Mouse (Mus musculus) heart, embryonic 15.5 days (tissue): ENCODE data around the gene Tpm3-rs7. TPM values are rescaled to one million over a fixed set of nuclear protein-coding genes. Genes with fewer than 3 reads are reported as not detected.
"Not testable (repeated sequence)": the region's sequence is repeated elsewhere in the genome, so short reads cannot be mapped to it uniquely, and the experiment has no call there.

Experiments
- ATAC-seq: fragments of 200-750 bp; cut with Nextera tagmentation; replicated peaks from 2 replicates; pipeline ENCODE4 v1.8.0; 2017; ENCODE audit warnings: low read depth, moderate TSS enrichment; ENCODE audit not compliant: insufficient number of reproducible peaks, insufficient read depth, low FRiP score
- H3K27ac ChIP-seq: fragments of 300-500 bp; sonication (generic); 2 replicates; pipeline ENCODE4 v1.5.1; 2015; ENCODE audit warnings: mild to moderate bottlenecking, inconsistent platforms
- H3K27me3 ChIP-seq: fragments of 300-500 bp; sonication (generic); 2 replicates; pipeline ENCODE4 v1.6.1; 2015; ENCODE audit warnings: inconsistent platforms
- H3K36me3 ChIP-seq: fragments of 300-500 bp; sonication (generic); 2 replicates; pipeline ENCODE4 v1.6.1; 2015; ENCODE audit warnings: mild to moderate bottlenecking, inconsistent platforms
- H3K4me1 ChIP-seq: fragments of 300-500 bp; sonication (generic); replicated peaks from 2 replicates; pipeline ENCODE4 v1.6.1; 2015; ENCODE audit warnings: inconsistent platforms
- H3K4me2 ChIP-seq: fragments of 300-500 bp; sonication (generic); 2 replicates; pipeline ENCODE4 v1.6.1; 2015; ENCODE audit warnings: inconsistent platforms, mild to moderate bottlenecking, moderate library complexity
- H3K4me3 ChIP-seq: fragments of 300-500 bp; sonication (generic); 2 replicates; pipeline ENCODE4 v1.5.1; 2015; ENCODE audit warnings: mild to moderate bottlenecking, inconsistent platforms
- H3K9ac ChIP-seq: fragments of 300-500 bp; sonication (generic); 2 replicates; pipeline ENCODE4 v1.6.1; 2015; ENCODE audit warnings: mild to moderate bottlenecking, inconsistent platforms
- H3K9me3 ChIP-seq: fragments of 300-500 bp; sonication (generic); replicated peaks from 2 replicates; pipeline ENCODE4 v1.6.1; 2016; ENCODE audit warnings: inconsistent platforms
- WGBS: fragments of 180-500 bp; shearing (Covaris S2); methylation state at CpG from one replicate; pipeline ENCODE4 v1.1.7; 2015; ENCODE audit warnings: mixed read lengths; 5-methylcytosine and 5-hydroxymethylcytosine counted together
- polyA plus RNA-seq: library from polyadenylated mRNA; unstranded; fragments of >200 nt; fragmentation: Nextera tagmentation; extraction: Ambion mirVana; gene quantifications from 2 replicates; pipeline ENCODE4 v1.2.1, GENCODE M21; 2015

The Tpm3-rs7 gene
- polyA plus RNA-seq: 2.7 and 2.8 TPM in 2 replicates

- not testable (repeated sequence) for H3K4me3 ChIP-seq, H3K4me2 ChIP-seq, H3K9me3 ChIP-seq, H3K9ac ChIP-seq, ATAC-seq, H3K36me3 ChIP-seq, H3K27me3 ChIP-seq, H3K27ac ChIP-seq, H3K4me1 ChIP-seq
- WGBS: 86% methylated on average over 16 of the region's 16 CpGs
Measured at GRCm38 (mm10) chr14:113314499-113314898, at the start of gene Tpm3-rs7. Tpm3-rs7 (plus strand) TSS chr14:113314608.

GRCm38 (mm10) chr14:113317023-113317422, 2.6 kb downstream of the Tpm3-rs7 start:
- no peaks in the 10 kb centered on the region for H3K27me3 ChIP-seq
- no peak for ATAC-seq
- WGBS: 63% methylated on average over 1 of the region's 1 CpGs
- no peak overlapping the region for H3K4me2 ChIP-seq
- no peak overlapping the region for H3K27ac ChIP-seq
- H3K9ac ChIP-seq: no peak overlapping the region
- H3K9me3 ChIP-seq: no peaks in the 10 kb centered on the region
- H3K36me3 ChIP-seq: no peaks in the 10 kb centered on the region
- no peak overlapping the region for H3K4me3 ChIP-seq
- H3K4me1 ChIP-seq: no peaks in the 10 kb centered on the region

GRCm38 (mm10) chr14:113363361-113363760, 49.0 kb downstream of the Tpm3-rs7 start:
- no peaks in the 10 kb centered on the region for H3K4me1 ChIP-seq
- no peak overlapping the region for H3K27ac ChIP-seq
- no peak overlapping the region for H3K9ac ChIP-seq
- 58% methylated on average over 1 of the region's 1 CpGs for WGBS
- H3K4me3 ChIP-seq: no peak overlapping the region
- no peaks in the 10 kb centered on the region for H3K36me3 ChIP-seq
- ATAC-seq: no peak
- no peaks in the 10 kb centered on the region for H3K27me3 ChIP-seq
- H3K9me3 ChIP-seq: no peaks in the 10 kb centered on the region
- H3K4me2 ChIP-seq: no peak overlapping the region
